Mouse (Mus musculus) heart, postnatal 0 days (tissue): ENCODE data around the gene Cdkn2aip. TPM values are rescaled to one million over a fixed set of nuclear protein-coding genes. Genes with fewer than 3 reads are reported as not detected.

Experiments
- ATAC-seq: fragments of 200-750 bp; cut with Nextera tagmentation; 2 replicates; pipeline ENCODE4 v1.8.0; 2017; ENCODE audit warnings: low read depth, moderate number of reproducible peaks, moderate library complexity; ENCODE audit not compliant: insufficient read depth
- DNase-seq: peaks from one replicate; pipeline ENCODE4 v3.0.0-alpha.2; 2016; ENCODE audit warnings: low spot score
- H3K27ac ChIP-seq: fragments of 300-500 bp; sonication (generic); 2 replicates; pipeline ENCODE4 v1.5.1; 2014; ENCODE audit warnings: low read depth, mild to moderate bottlenecking
- H3K27me3 ChIP-seq: fragments of 300-500 bp; sonication (generic); 2 replicates; pipeline ENCODE4 v1.6.1; 2014; ENCODE audit warnings: low read length, mixed read lengths; ENCODE audit not compliant: control insufficient read depth, insufficient read depth
- H3K36me3 ChIP-seq: fragments of 300-500 bp; sonication (generic); replicated peaks from 2 replicates; pipeline ENCODE4 v1.6.1; 2014; ENCODE audit warnings: low read length, mixed read lengths; ENCODE audit not compliant: control insufficient read depth, insufficient read depth
- H3K4me1 ChIP-seq: fragments of 300-500 bp; sonication (generic); 2 replicates; pipeline ENCODE4 v1.6.1; 2014; ENCODE audit warnings: antibody characterized with exemption; ENCODE audit not compliant: control insufficient read depth, insufficient read depth
- H3K4me2 ChIP-seq: fragments of 300-500 bp; sonication (generic); 2 replicates; pipeline ENCODE4 v1.6.1; 2014; ENCODE audit warnings: low read depth, mild to moderate bottlenecking, low read length, moderate library complexity
- H3K4me3 ChIP-seq: fragments of 300-500 bp; sonication (generic); 2 replicates; pipeline ENCODE4 v1.5.1; 2014; ENCODE audit warnings: low read depth, low read length
- H3K9ac ChIP-seq: fragments of 300-500 bp; sonication (generic); replicated peaks from 2 replicates; pipeline ENCODE4 v1.6.1; 2014; ENCODE audit warnings: low read depth, low read length, mixed read lengths
- H3K9me3 ChIP-seq: fragments of 300-500 bp; sonication (generic); replicated peaks from 2 replicates; pipeline ENCODE4 v1.6.1; 2016; ENCODE audit warnings: low read length; ENCODE audit not compliant: control insufficient read depth
- CTCF ChIP-seq: IDR thresholded peaks from 2 replicates; pipeline ENCODE4 v1.5.1; 2016; ENCODE audit warnings: antibody characterized with exemption, control low read depth, low read depth
- EP300 ChIP-seq: IDR thresholded peaks from 2 replicates; pipeline ENCODE4 v1.6.1; 2016; ENCODE audit warnings: antibody characterized with exemption, low read depth
- WGBS: fragments of 180-500 bp; shearing (Covaris S2); extraction: QIAGEN DNeasy Blood & Tissue Kit; methylation state at CpG from one replicate; pipeline ENCODE4 v1.1.7; 2014; 5-methylcytosine and 5-hydroxymethylcytosine counted together
- polyA plus RNA-seq: library from polyadenylated mRNA; unstranded; fragments of >200 nt; fragmentation: Nextera tagmentation; extraction: Ambion mirVana; gene quantifications from 2 replicates; pipeline ENCODE4 v1.2.1, GENCODE M21; 2015
- total RNA-seq: library from RNA; depleted of rRNA; stranded (reverse); fragments of >200 nt; gene quantifications from 2 replicates; pipeline ENCODE4 v1.2.3, GENCODE M21; 2014; ENCODE audit warnings: low replicate concordance

Gene Cdkn2aip
- total and polyA plus RNA-seq, 2 experiments from 2014 or later, result 4.0 to 11.2 TPM

GRCm38 (mm10) chr8:47695431-47696105 is 18.2 kb downstream of the Cdkn2aip start:
- no peak for ATAC-seq
- no peak overlapping the region for H3K9ac ChIP-seq
- 74% methylated on average over 5 of the region's 5 CpGs for WGBS

GRCm38 (mm10) chr8:47693119-47693518 is 20.6 kb downstream of the Cdkn2aip start:
- no peak overlapping the region for H3K27ac ChIP-seq
- H3K4me3 ChIP-seq, result no peak overlapping the region
- no peaks in the 10 kb centered on the region for H3K27me3 ChIP-seq
- ATAC-seq (no peak; the same call in 1 of the 2 replicates), DNase-seq (peak; percentile 46)
- TF ChIP-seq EP300, result no peak
- peak; percentile 80 for TF ChIP-seq CTCF
- no peaks in the 10 kb centered on the region for H3K9me3 ChIP-seq
- no peaks in the 10 kb centered on the region for H3K36me3 ChIP-seq
- no peak overlapping the region for H3K9ac ChIP-seq
- 2% methylated on average over 2 of the region's 2 CpGs for WGBS
- H3K4me2 ChIP-seq, result no peak overlapping the region
- H3K4me1 ChIP-seq, result no peaks in the 10 kb centered on the region

More at GRCm38 (mm10) chr8:47695431-47696105, 18.2 kb downstream of the Cdkn2aip start:
- H3K9me3 ChIP-seq, result no peaks in the 10 kb centered on the region
- H3K36me3 ChIP-seq, result no peaks in the 10 kb centered on the region
- DNase-seq, result no peak
- no peaks in the 10 kb centered on the region for H3K4me1 ChIP-seq
- no peak overlapping the region for H3K27ac ChIP-seq
- TF ChIP-seq CTCF (no peak), EP300 (no peak)
- H3K4me2 ChIP-seq, result no peak overlapping the region
- no peak overlapping the region for H3K4me3 ChIP-seq
- no peaks in the 10 kb centered on the region for H3K27me3 ChIP-seq

GRCm38 (mm10) chr8:47691831-47692230 is 21.9 kb downstream of the Cdkn2aip start:
- Histone ChIP-seq H3K27ac (no peak overlapping the region), H3K27me3 (no peaks in the 10 kb centered on the region), H3K9ac (no peak overlapping the region), H3K4me1 (no peaks in the 10 kb centered on the region), H3K4me3 (no peak overlapping the region), H3K36me3 (no peaks in the 10 kb centered on the region), H3K4me2 (no peak overlapping the region), H3K9me3 (no peaks in the 10 kb centered on the region)
- DNase-seq (no peak), ATAC-seq (no peak)
- 88% methylated on average over 10 of the region's 10 CpGs for WGBS
- TF ChIP-seq EP300 (no peak), CTCF (no peak)

DNA sequence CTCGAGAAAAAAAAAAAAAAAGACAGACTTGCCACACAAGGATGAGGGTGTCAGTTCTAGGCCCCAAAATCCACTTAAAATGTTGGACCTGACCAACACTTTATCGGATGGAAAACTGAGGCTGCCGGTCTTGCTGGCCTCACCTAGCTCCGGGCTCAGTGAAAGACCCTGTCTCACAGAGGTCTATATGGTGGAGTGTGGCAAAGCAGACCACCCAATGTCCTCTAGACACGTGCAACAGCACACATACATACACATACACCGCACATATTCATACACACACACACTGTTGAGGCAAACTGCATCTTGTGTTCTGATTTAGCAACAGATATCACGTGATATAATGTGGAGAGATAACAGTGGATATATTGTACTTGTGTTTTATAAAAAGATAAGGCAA is 22.4 kb downstream of the Cdkn2aip start:
- Histone ChIP-seq H3K9ac (peak overlapping the region; percentile 58; the same call in 1 of the 2 replicates), H3K4me2 (peak overlapping the region; percentile 71), H3K27me3 (no peaks in the 10 kb centered on the region), H3K4me1 (no peaks in the 10 kb centered on the region), H3K4me3 (peak overlapping the region; percentile 44), H3K27ac (peak overlapping the region; percentile 41; the same call in 1 of the 2 replicates), H3K36me3 (no peaks in the 10 kb centered on the region), H3K9me3 (no peaks in the 10 kb centered on the region)
- WGBS, result 66% methylated on average over 7 of the region's 7 CpGs
- ATAC-seq (no peak), DNase-seq (no peak)
- TF ChIP-seq CTCF (no peak), EP300 (no peak)

GRCm38 (mm10) chr8:47690674-47691078 is 23.1 kb downstream of the Cdkn2aip start:
- Histone ChIP-seq H3K27ac (peak overlapping the region; percentile 41; the same call in 1 of the 2 replicates), H3K36me3 (no peaks in the 10 kb centered on the region), H3K4me1 (no peaks in the 10 kb centered on the region), H3K27me3 (no peaks in the 10 kb centered on the region), H3K9ac (peak overlapping the region; percentile 58), H3K9me3 (no peaks in the 10 kb centered on the region), H3K4me3 (peak overlapping the region; percentile 44), H3K4me2 (peak overlapping the region; percentile 71)
- TF ChIP-seq EP300, result no peak
- ATAC-seq (no peak; the same call in 1 of the 2 replicates), DNase-seq (peak; percentile 26)
- 6% methylated on average over 16 of the region's 16 CpGs for WGBS
